8 mouse cellular contexts compared by ENCODE assay signal in genomic region chr4:63158961-63159592, GRCm38 (mm10). TPM values are rescaled to one million over a fixed set of nuclear protein-coding genes. Genes with fewer than 3 reads are reported as not detected.
DNase-seq lines count a peak whose midpoint lies in the region; ATAC-seq and TF ChIP-seq lines count a peak whose summit lies in the region.

No protein-coding gene starts in this region.

- no peak for TF ChIP-seq POLR2A in cerebellum, adult 2 months (IDR thresholded peaks at IDR 0.05; ENCODE audit: borderline replicate concordance, insufficient read depth, low read length)

- H3K4me2 ChIP-seq in lung, embryonic 15.5 days, result no peak overlapping the region

- peak; percentile 87 for TF ChIP-seq CTCF in cerebellum, adult 2 months (IDR thresholded peaks at IDR 0.05; ENCODE audit: borderline replicate concordance, insufficient read depth, low read depth, low read length)

- WGBS in cerebellum, adult 2 months, result 17% methylated on average over 5 of the region's 5 CpGs
- WGBS in lung, embryonic 15.5 days, result 15% methylated on average over 5 of the region's 5 CpGs

- in situ Hi-C loops in ES-E14 (cut with MboI; ENCODE audit: low sequenced_read_pairs in 2 of 2, unreplicated experiment in 2 of 2), result loop anchor here in 1 of 2 experiments (5.0 kb wide), 1 partner anchor 158 kb away; no protein-coding TSS in a partner anchor

- H3K27ac ChIP-seq in ES-E14 (ENCODE audit: insufficient read depth, low read depth, low read length, poor library complexity, severe bottlenecking), result no peak overlapping the region
- no peak overlapping the region for H3K27ac ChIP-seq in cerebellum, adult 2 months (ENCODE audit: insufficient read depth, low read length)
- H3K27ac ChIP-seq in lung, embryonic 15.5 days, result no peak overlapping the region

- no peaks in the 10 kb centered on the region for H3K9me3 ChIP-seq in ES-E14 (ENCODE audit: control insufficient read depth, insufficient read depth, low read depth, low read length)
- no peaks in the 10 kb centered on the region for H3K9me3 ChIP-seq in lung, embryonic 15.5 days

- H3K4me3 ChIP-seq in ES-E14 (ENCODE audit: insufficient read depth in 1 of 2, low read depth in 1 of 2, low read length in 2 of 2, poor library complexity in 1 of 2, severe bottlenecking in 1 of 2), result no peak overlapping the region
- H3K4me3 ChIP-seq in cerebellum, adult 2 months (replicated peaks; ENCODE audit: insufficient read depth, low read depth, low read length), result no peak overlapping the region
- H3K4me3 ChIP-seq in lung, embryonic 15.5 days, result no peak overlapping the region

- ATAC-seq in frontal cortex, adult (ENCODE audit: low TSS enrichment), result peak; percentile 99
- ATAC-seq in hematopoietic stem cell, adult 5-6 weeks (replicated peaks in 1 of 2; ENCODE audit: insufficient read depth in 1 of 2, low FRiP score in 2 of 2, low TSS enrichment in 1 of 2, low read depth in 1 of 2, poor library complexity in 2 of 2, severe bottlenecking in 2 of 2), result peak; percentile 86 to 90
- ATAC-seq in lung, embryonic 15.5 days (ENCODE audit: borderline replicate concordance, extremely low read depth, low FRiP score, low TSS enrichment), result peak; percentile 73

- no peaks in the 10 kb centered on the region for H3K4me1 ChIP-seq in ES-E14 (ENCODE audit: control insufficient read depth in 2 of 2, insufficient read depth in 2 of 2, low read length in 2 of 2, poor library complexity in 1 of 2)
- no peaks in the 10 kb centered on the region for H3K4me1 ChIP-seq in cerebellum, adult 2 months (ENCODE audit: control insufficient read depth, insufficient read depth, low read length)
- H3K4me1 ChIP-seq in lung, embryonic 15.5 days, result peaks cover 3% of the 10 kb centered on the region

- H3K36me3 ChIP-seq in ES-E14 (ENCODE audit: control insufficient read depth, insufficient read depth, low read length, poor library complexity, severe bottlenecking), result no peaks in the 10 kb centered on the region
- no peaks in the 10 kb centered on the region for H3K36me3 ChIP-seq in lung, embryonic 15.5 days

- H3K27me3 ChIP-seq in cerebellum, adult 2 months (ENCODE audit: control insufficient read depth, insufficient read depth, low read length), result no peaks in the 10 kb centered on the region
- no peaks in the 10 kb centered on the region for H3K27me3 ChIP-seq in lung, embryonic 15.5 days

- DNase-seq in ES-E14 (ENCODE audit: low read depth, low spot score), result peak; percentile 61
- peak; percentile 59 to 66 for DNase-seq in cerebellum, adult 2 months
- peak; percentile 66 to 83 for DNase-seq in layer of hippocampus, adult 8-10 months (ENCODE audit: low spot score in 2 of 2)
- DNase-seq in retina, embryonic 14.5 days (ENCODE audit: low spot score), result peak; percentile 86
- DNase-seq in thymus, postnatal 25 days, result peak; percentile 88

- no peak overlapping the region for H3K9ac ChIP-seq in ES-E14 (ENCODE audit: insufficient read depth, low read depth, low read length, poor library complexity, severe bottlenecking)
- no peak overlapping the region for H3K9ac ChIP-seq in lung, embryonic 15.5 days

TF ChIP-seq in ES-E14, 5 proteins besides CTCF, POLR2A, EP300 and RAD21:
- TF ChIP-seq MAFK (IDR thresholded peaks at IDR 0.05; ENCODE audit: insufficient read depth, low read depth, low read length) (no peak), HCFC1 (IDR thresholded peaks at IDR 0.05; ENCODE audit: borderline replicate concordance, insufficient read depth, low read length) (no peak), ZNF384 (IDR thresholded peaks at IDR 0.05; ENCODE audit: low read depth, low read length) (no peak), CHD2 (IDR thresholded peaks at IDR 0.05; ENCODE audit: low read depth, low read length) (no peak), ZC3H11A (IDR thresholded peaks at IDR 0.05; ENCODE audit: borderline replicate concordance, low read depth, low read length) (peak; percentile 69; the same call in 1 of the 2 replicates)

RNA-seq across cellular contexts. Expression of gene Ambp, which starts 4.5 kb away (rescaled TPM):
- not detected in 2 replicates for total RNA-seq in ES-E14 (2012; rRNA removed)
- polyA plus RNA-seq in cerebellum, adult 2 months (2012; rRNA removed), result not detected in 2 replicates
- not detected in 2 replicates for total RNA-seq in hematopoietic stem cell, adult 5-6 weeks (2017)
- not detected for total RNA-seq in layer of hippocampus, adult 8-10 months (2022)
- polyA plus RNA-seq in lung, embryonic 15.5 days (2015; fragmentation: Nextera tagmentation; extraction: Ambion mirVana), result 1.6 and 7.5 TPM in 2 replicates

RNA-seq across cellular contexts. Expression of gene Kif12, which starts 12.9 kb away (rescaled TPM):
- total RNA-seq in ES-E14 (2012; rRNA removed), result not detected in 2 replicates
- 0.06 TPM in 1 of 2 replicates, not detected in the other for polyA plus RNA-seq in cerebellum, adult 2 months (2012; rRNA removed)
- not detected in 2 replicates for total RNA-seq in hematopoietic stem cell, adult 5-6 weeks (2017)
- total RNA-seq in layer of hippocampus, adult 8-10 months (2022), result not detected
- polyA plus RNA-seq in lung, embryonic 15.5 days (2015; fragmentation: Nextera tagmentation; extraction: Ambion mirVana), result 8.3 and 9.2 TPM in 2 replicates

RNA-seq across cellular contexts. Expression of gene Col27a1, which starts 54.7 kb away (rescaled TPM):
- total RNA-seq in ES-E14 (2012; rRNA removed), result 1.0 and 2.4 TPM in 2 replicates
- polyA plus RNA-seq in cerebellum, adult 2 months (2012; rRNA removed), result 24.2 and 27.4 TPM in 2 replicates
- not detected in 2 replicates for total RNA-seq in hematopoietic stem cell, adult 5-6 weeks (2017)
- total RNA-seq in layer of hippocampus, adult 8-10 months (2022), result 10 to 100 TPM in 1 of 4 experiments, 1 to 10 TPM in 3; 4.1 to 10.9 (median 7.8) TPM
- 20.2 and 20.3 TPM in 2 replicates for polyA plus RNA-seq in lung, embryonic 15.5 days (2015; fragmentation: Nextera tagmentation; extraction: Ambion mirVana)
